Mouse (Mus musculus): ENCODE data around the gene Rbm48.
A peak's percentile ranks its signal among the peaks of the same experiment; 100 is the strongest.

Gene Rbm48

DNA sequence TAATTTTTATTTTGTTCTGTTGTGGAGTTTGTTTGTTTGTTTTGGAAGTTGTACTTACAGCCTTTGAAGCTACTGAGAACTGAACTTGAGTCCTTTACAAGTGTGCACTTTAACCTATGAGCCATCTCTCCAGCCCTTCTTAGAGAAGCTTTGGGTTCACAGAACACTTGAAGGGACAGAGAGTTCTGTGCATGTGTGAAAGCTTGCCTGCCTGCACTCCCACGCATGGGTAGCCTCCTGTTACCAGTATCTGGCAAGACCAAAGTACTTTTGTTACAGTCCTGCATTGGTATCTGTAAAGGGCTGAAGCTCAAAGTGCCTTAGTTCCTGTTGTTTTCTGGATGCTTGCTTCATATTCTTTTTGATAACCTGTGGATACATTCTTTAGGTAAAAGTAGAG is 50.2 kb downstream of the Rbm48 start:
- DNase-seq (ENCODE audit: low spot score), result no peak

- DNase-seq (ENCODE audit: low spot score), result no peak
Measured at GRCm38 (mm10) chr5:3544480-3544769, 52.0 kb downstream of the Rbm48 start.

- peak; percentile 93 for DNase-seq (ENCODE audit: low spot score)
Measured at GRCm38 (mm10) chr5:3543629-3544479, 52.5 kb downstream of the Rbm48 start, which contains the start of gene Fam133b. Fam133b (plus strand) TSS chr5:3543833.

- DNase-seq (ENCODE audit: low spot score), result no peak
Measured at GRCm38 (mm10) chr5:3541871-3542270, 54.5 kb downstream of the Rbm48 start.

DNA sequence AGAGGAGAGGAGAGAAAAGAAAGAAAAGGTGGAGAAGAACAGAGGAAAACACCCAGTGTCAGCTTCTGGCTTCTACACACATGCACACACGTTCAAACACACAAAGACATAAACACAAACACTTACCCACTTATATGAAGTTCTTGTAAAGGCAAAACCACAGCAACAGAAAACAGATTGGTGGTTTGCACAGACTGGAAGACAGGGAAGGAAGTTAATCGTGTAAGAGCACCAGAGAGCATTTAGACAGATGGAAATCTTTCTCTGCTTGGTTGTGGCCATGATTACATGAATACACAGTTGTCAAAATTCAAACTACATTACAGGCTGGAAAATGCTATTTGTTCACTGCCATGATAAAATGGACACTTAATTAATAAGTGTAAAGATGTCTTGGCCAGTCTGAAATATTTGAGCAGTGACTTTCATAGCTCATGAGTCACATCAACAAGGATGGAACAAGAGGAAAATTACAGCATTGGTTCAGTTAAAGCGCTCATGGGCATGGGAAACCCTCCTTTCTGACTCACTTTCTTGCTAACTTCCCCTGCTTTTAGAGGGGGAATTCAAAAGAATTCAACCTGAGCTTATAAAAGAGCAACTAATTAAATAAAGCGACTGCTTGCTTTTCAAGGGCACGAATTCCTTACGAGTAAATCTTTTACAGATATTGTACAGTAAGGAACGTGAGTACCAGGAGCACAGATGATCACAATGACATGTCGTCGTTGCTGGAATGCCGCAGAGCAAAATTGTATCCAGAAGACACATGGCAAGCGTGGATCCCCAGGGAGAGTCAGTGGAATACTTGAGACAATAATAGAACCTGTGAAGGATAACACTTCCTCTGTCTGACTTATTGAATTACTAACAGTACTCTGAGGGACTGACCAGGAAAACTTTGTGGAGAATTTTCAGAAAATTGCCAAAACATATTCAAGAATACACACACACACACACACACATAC is 57.6 kb downstream of the Rbm48 start:
- DNase-seq (ENCODE audit: low spot score), result no peak

DNA sequence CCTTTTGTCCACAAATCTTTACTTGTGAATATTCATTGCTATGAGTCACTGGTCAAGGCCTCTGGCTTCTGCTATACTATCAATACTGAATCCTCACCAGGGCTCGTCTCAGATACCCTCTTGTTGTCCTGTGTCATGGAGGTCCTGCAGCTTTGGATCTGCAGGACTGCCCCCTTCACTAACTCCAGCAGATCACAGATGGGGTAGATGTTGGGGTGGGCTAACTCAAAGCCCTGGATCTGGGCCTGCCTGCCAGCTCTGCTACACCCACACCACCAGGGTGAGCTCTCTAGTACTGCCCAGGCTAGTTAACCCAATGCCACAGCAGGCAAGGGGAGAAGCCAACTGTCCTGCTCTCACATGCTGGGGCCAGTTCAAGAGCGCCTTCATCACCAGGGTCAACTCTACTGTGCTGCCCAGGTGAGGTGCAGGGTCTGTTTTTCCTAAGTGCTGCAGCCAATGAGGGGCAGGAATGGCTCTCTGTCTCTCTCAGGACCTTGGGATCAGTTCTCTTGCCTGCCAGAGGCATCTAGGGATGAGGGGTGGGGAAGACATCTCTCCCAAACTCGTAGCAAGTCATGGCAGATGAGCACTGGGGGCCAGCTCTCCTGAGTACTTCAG is 59.7 kb downstream of the Rbm48 start:
- no peak for DNase-seq (ENCODE audit: low spot score)

Data from lung, postnatal 25 days (tissue).